In genomic region chr13:97434961-97435864, GRCm38 (mm10) we compare ENCODE assay signal across 7 mouse cellular contexts.
DNase-seq lines count a peak whose midpoint lies in the region; ATAC-seq and TF ChIP-seq lines count a peak whose summit lies in the region.

No protein-coding gene starts in this region.

- peak overlapping the region; percentile 78 for H3K4me2 ChIP-seq in heart, embryonic 12.5 days
- peak overlapping the region; percentile 61 for H3K4me2 ChIP-seq in limb, embryonic 11.5 days (ENCODE audit: low read depth, severe bottlenecking)

- WGBS in heart, embryonic 12.5 days: 2% methylated on average over 20 of the region's 20 CpGs
- 1% methylated on average over 20 of the region's 20 CpGs for WGBS in limb, embryonic 11.5 days

- peaks cover 5% of the 10 kb centered on the region; the same call in 1 of the 2 replicates for H3K27me3 ChIP-seq in heart, embryonic 12.5 days (replicated peaks)
- no peaks in the 10 kb centered on the region for H3K27me3 ChIP-seq in limb, embryonic 11.5 days (ENCODE audit: control insufficient read depth, insufficient read depth, low read length)

- peak overlapping the region; percentile 69 for H3K9ac ChIP-seq in ES-E14 (ENCODE audit: insufficient read depth, low read depth, low read length, poor library complexity, severe bottlenecking)
- H3K9ac ChIP-seq in heart, embryonic 12.5 days: peak overlapping the region; percentile 55
- H3K9ac ChIP-seq in limb, embryonic 11.5 days (ENCODE audit: low read length): peak overlapping the region; percentile 58

- in situ Hi-C loops in ES-E14 (cut with MboI; ENCODE audit: low sequenced_read_pairs in 2 of 2, unreplicated experiment in 2 of 2): no loop called here

- H3K9me3 ChIP-seq in ES-E14 (ENCODE audit: control insufficient read depth, insufficient read depth, low read depth, low read length): no peaks in the 10 kb centered on the region
- no peaks in the 10 kb centered on the region for H3K9me3 ChIP-seq in heart, embryonic 12.5 days (replicated peaks)
- no peaks in the 10 kb centered on the region for H3K9me3 ChIP-seq in limb, embryonic 11.5 days (ENCODE audit: control insufficient read depth, low read length)

- peaks cover 23 to 27% of the 10 kb centered on the region in 2 experiments for H3K4me1 ChIP-seq in ES-E14 (ENCODE audit: control insufficient read depth in 2 of 2, insufficient read depth in 2 of 2, low read length in 2 of 2, poor library complexity in 1 of 2)
- no peaks in the 10 kb centered on the region; the same call in 1 of the 2 replicates for H3K4me1 ChIP-seq in brown adipose tissue, adult 24 weeks (ENCODE audit: control insufficient read depth, insufficient read depth, insufficient read length, low read length)
- peaks cover 48% of the 10 kb centered on the region for H3K4me1 ChIP-seq in heart, embryonic 12.5 days (replicated peaks)
- peaks cover 22% of the 10 kb centered on the region for H3K4me1 ChIP-seq in limb, embryonic 11.5 days (ENCODE audit: control insufficient read depth, insufficient read depth, low read length)

- DNase-seq in ES-E14 (ENCODE audit: low read depth, low spot score): no peak
- peak; percentile 59 for DNase-seq in limb, embryonic 11.5 days (ENCODE audit: low spot score)
- peak; percentile 86 for DNase-seq in retina, postnatal 1 day
- no peak for DNase-seq in frontal cortex, postnatal 14 days (ENCODE audit: low spot score in 2 of 2)
- DNase-seq in cerebellum, postnatal 25 days: no peak

- H3K36me3 ChIP-seq in ES-E14 (ENCODE audit: control insufficient read depth, insufficient read depth, low read length, poor library complexity, severe bottlenecking): no peaks in the 10 kb centered on the region
- H3K36me3 ChIP-seq in heart, embryonic 12.5 days: no peaks in the 10 kb centered on the region
- H3K36me3 ChIP-seq in limb, embryonic 11.5 days (ENCODE audit: control insufficient read depth, insufficient read depth, low read length): no peaks in the 10 kb centered on the region

- peak overlapping the region; percentile 86 for H3K27ac ChIP-seq in ES-E14 (ENCODE audit: insufficient read depth, low read depth, low read length, poor library complexity, severe bottlenecking)
- no peak overlapping the region for H3K27ac ChIP-seq in brown adipose tissue, adult 24 weeks (replicated peaks; ENCODE audit: low read depth, low read length)
- peak overlapping the region; percentile 74 for H3K27ac ChIP-seq in heart, embryonic 12.5 days (ENCODE audit: poor library complexity, severe bottlenecking)
- H3K27ac ChIP-seq in limb, embryonic 11.5 days (replicated peaks; ENCODE audit: low read depth, low read length): no peak overlapping the region

- peak; percentile 73 for ATAC-seq in heart, embryonic 12.5 days (ENCODE audit: insufficient number of reproducible peaks, low FRiP score)
- peak; percentile 50 for ATAC-seq in limb, embryonic 11.5 days (ENCODE audit: insufficient number of reproducible peaks, low FRiP score, low TSS enrichment, low read depth)

- peak overlapping the region; percentile 37 to 47 for H3K4me3 ChIP-seq in ES-E14 (ENCODE audit: insufficient read depth in 1 of 2, low read depth in 1 of 2, low read length in 2 of 2, poor library complexity in 1 of 2, severe bottlenecking in 1 of 2)
- H3K4me3 ChIP-seq in brown adipose tissue, adult 24 weeks (ENCODE audit: insufficient read depth, low read depth, low read length): peak overlapping the region; percentile 48; the same call in 1 of the 2 replicates
- peak overlapping the region; percentile 41 for H3K4me3 ChIP-seq in heart, embryonic 12.5 days
- H3K4me3 ChIP-seq in limb, embryonic 11.5 days (ENCODE audit: low read depth, low read length): peak overlapping the region; percentile 27

TF ChIP-seq in ES-E14, 5 proteins besides CTCF, POLR2A, EP300 and RAD21:
- TF ChIP-seq ZNF384 (IDR thresholded peaks at IDR 0.05; ENCODE audit: low read depth, low read length): no peak
- no peak for TF ChIP-seq MAFK (IDR thresholded peaks at IDR 0.05; ENCODE audit: insufficient read depth, low read depth, low read length)
- TF ChIP-seq CHD2 (IDR thresholded peaks at IDR 0.05; ENCODE audit: low read depth, low read length): no peak
- TF ChIP-seq ZC3H11A (IDR thresholded peaks at IDR 0.05; ENCODE audit: borderline replicate concordance, low read depth, low read length): no peak
- no peak for TF ChIP-seq HCFC1 (IDR thresholded peaks at IDR 0.05; ENCODE audit: borderline replicate concordance, insufficient read depth, low read length)

Comparison
In these comparisons a context has a peak if more than half of its experiments do, and no peak if none do; other contexts are left out.
1. DNase-seq: peak in limb, embryonic 11.5 days (single experiment) and retina, postnatal 1 day (single experiment); none in ES-E14 (single experiment), frontal cortex, postnatal 14 days (0 of 2) and cerebellum, postnatal 25 days (0 of 2).
2. H3K27ac ChIP-seq: peak in ES-E14 (single experiment) and heart, embryonic 12.5 days (single experiment); none in brown adipose tissue, adult 24 weeks (single experiment) and limb, embryonic 11.5 days (single experiment).
3. Peak in every context shown above with its lines, with median percentiles within 50 percentile points of each other: H3K4me3 ChIP-seq and H3K9ac ChIP-seq.